In the genomic region with DNA sequence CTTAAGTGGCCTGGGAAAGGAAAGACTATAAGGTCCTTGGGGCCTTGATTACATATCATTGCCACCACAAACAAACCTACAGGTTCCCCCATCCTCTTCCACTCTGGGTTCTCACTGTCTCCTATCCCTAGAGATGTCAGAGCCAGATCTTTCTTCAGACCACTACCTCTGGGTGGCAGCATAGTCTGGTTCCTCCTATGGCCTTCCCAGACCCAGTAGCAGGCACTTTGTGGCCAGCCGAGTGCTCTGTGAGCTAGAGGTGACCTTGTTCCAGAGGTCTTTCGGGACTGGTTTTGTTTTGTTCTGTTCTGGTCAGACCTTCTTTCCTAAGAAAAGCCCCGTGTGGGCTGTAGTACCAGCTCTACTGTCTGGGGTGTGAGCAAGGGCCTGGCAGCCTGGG, we compare ENCODE assay signal across 12 mouse cellular contexts. TPM values are rescaled to one million over a fixed set of nuclear protein-coding genes. Genes with fewer than 3 reads are reported as not detected.
A peak's percentile ranks its signal among the peaks of the same experiment; 100 is the strongest.
DNase-seq lines count a peak whose midpoint lies in the region; ATAC-seq and TF ChIP-seq lines count a peak whose summit lies in the region.
"Had no signal": no experiment of that assay in that cellular context is flagged by ENCODE, and none has a peak within 500 bp of the region (broad histone marks: within the 10 kb centered on the region; RNA-seq: fewer than 3 reads in every experiment).

No protein-coding gene starts in this region.

- H3K27me3 ChIP-seq in cerebellum, adult 2 months (ENCODE audit: control insufficient read depth, insufficient read depth, low read length), result no peaks in the 10 kb centered on the region
- no peaks in the 10 kb centered on the region for H3K27me3 ChIP-seq in liver, adult 2 months (ENCODE audit: control insufficient read depth, insufficient read depth, low read length)
- H3K27me3 ChIP-seq in liver, embryonic 12.5 days (replicated peaks), result peaks cover 26% of the 10 kb centered on the region
- H3K27me3 ChIP-seq in forebrain, embryonic 15.5 days, result no peaks in the 10 kb centered on the region
- H3K27me3 ChIP-seq: embryonic facial prominence, embryonic 13.5 days; neural tube, embryonic 13.5 days had no signal

- no peak overlapping the region for H3K4me2 ChIP-seq in liver, embryonic 12.5 days
- H3K4me2 ChIP-seq in forebrain, embryonic 15.5 days (replicated peaks), result no peak overlapping the region
- H3K4me2 ChIP-seq: embryonic facial prominence, embryonic 13.5 days; neural tube, embryonic 13.5 days had no signal

- H3K4me3 ChIP-seq in cerebellum, adult 2 months (replicated peaks; ENCODE audit: insufficient read depth, low read depth, low read length), result no peak overlapping the region
- no peak overlapping the region for H3K4me3 ChIP-seq in liver, adult 2 months (ENCODE audit: insufficient read depth, low read depth, low read length)
- H3K4me3 ChIP-seq in liver, embryonic 12.5 days, result no peak overlapping the region
- no peak overlapping the region for H3K4me3 ChIP-seq in forebrain, embryonic 15.5 days
- H3K4me3 ChIP-seq: embryonic facial prominence, embryonic 13.5 days; neural tube, embryonic 13.5 days had no signal

- no peak overlapping the region for H3K27ac ChIP-seq in cerebellum, adult 2 months (ENCODE audit: insufficient read depth, low read length)
- H3K27ac ChIP-seq in liver, adult 2 months (replicated peaks; ENCODE audit: insufficient read depth, low read depth, low read length), result no peak overlapping the region
- H3K27ac ChIP-seq in liver, embryonic 12.5 days, result no peak overlapping the region
- H3K27ac ChIP-seq in forebrain, embryonic 15.5 days (replicated peaks), result no peak overlapping the region
- H3K27ac ChIP-seq: embryonic facial prominence, embryonic 13.5 days; macrophage; neural tube, embryonic 13.5 days had no signal

- peaks cover 21% of the 10 kb centered on the region for H3K4me1 ChIP-seq in cerebellum, adult 2 months (ENCODE audit: control insufficient read depth, insufficient read depth, low read length)
- H3K4me1 ChIP-seq in liver, adult 2 months (ENCODE audit: control insufficient read depth, insufficient read depth, low read length), result peaks cover 3% of the 10 kb centered on the region; the same call in 1 of the 2 replicates
- H3K4me1 ChIP-seq in liver, embryonic 12.5 days, result peaks cover 14% of the 10 kb centered on the region; the same call in 1 of the 2 replicates
- H3K4me1 ChIP-seq in forebrain, embryonic 15.5 days, result no peaks in the 10 kb centered on the region
- H3K4me1 ChIP-seq: neural tube, embryonic 13.5 days had no signal

- TF ChIP-seq CTCF in cerebellum, adult 2 months (IDR thresholded peaks at IDR 0.05; ENCODE audit: borderline replicate concordance, insufficient read depth, low read depth, low read length), result peak; percentile 54; the same call in 1 of the 2 replicates
- TF ChIP-seq CTCF in liver, adult 2 months (IDR thresholded peaks at IDR 0.05; ENCODE audit: low read depth, low read length), result 0 out of 2 replicates have a peak, but pooled peaks have one; percentile 1

- DNase-seq in cerebellum, adult 2 months, result peak; percentile 33 to 46
- no peak for DNase-seq in cerebellum, adult 9-11 months
- DNase-seq in liver, adult 2 months (ENCODE audit: extremely low read depth, low read depth, low spot score), result no peak
- DNase-seq in embryo, embryonic 10.5 days (ENCODE audit: low spot score), result peak; percentile 18
- peak; percentile 73 for DNase-seq in lung, postnatal 36 days
- DNase-seq: layer of hippocampus, postnatal 36 days had no signal

- no peaks in the 10 kb centered on the region for H3K9me3 ChIP-seq in liver, embryonic 12.5 days (replicated peaks)
- H3K9me3 ChIP-seq in forebrain, embryonic 15.5 days, result no peaks in the 10 kb centered on the region
- H3K9me3 ChIP-seq: embryonic facial prominence, embryonic 13.5 days; neural tube, embryonic 13.5 days had no signal

- no peak for ATAC-seq in liver, embryonic 12.5 days
- no peak for ATAC-seq in forebrain, embryonic 15.5 days (replicated peaks)
- no peak for ATAC-seq in CD4-positive, CD25-positive, alpha-beta regulatory T cell, adult 4 months

- H3K79me2 ChIP-seq in liver, adult 2 months (ENCODE audit: control insufficient read depth, insufficient read depth, low read length), result no peaks in the 10 kb centered on the region

- 55% methylated on average over 3 of the region's 3 CpGs for WGBS in cerebellum, adult 2 months
- WGBS in liver, adult 2 months, result 63% methylated on average over 3 of the region's 3 CpGs
- 39% methylated on average over 3 of the region's 3 CpGs for WGBS in liver, embryonic 12.5 days (ENCODE audit: insufficient replicate concordance)
- WGBS in forebrain, embryonic 15.5 days, result 64% methylated on average over 3 of the region's 3 CpGs

- TF ChIP-seq POLR2A in cerebellum, adult 2 months (IDR thresholded peaks at IDR 0.05; ENCODE audit: borderline replicate concordance, insufficient read depth, low read length), result no peak
- no peak for TF ChIP-seq POLR2A in liver, adult 2 months (IDR thresholded peaks at IDR 0.05; ENCODE audit: extremely low read depth, insufficient read depth, low read length)

- no peaks in the 10 kb centered on the region for H3K36me3 ChIP-seq in liver, adult 2 months (ENCODE audit: control insufficient read depth, insufficient read depth, low read length)
- H3K36me3 ChIP-seq in liver, embryonic 12.5 days, result no peaks in the 10 kb centered on the region
- H3K36me3 ChIP-seq in forebrain, embryonic 15.5 days, result no peaks in the 10 kb centered on the region
- H3K36me3 ChIP-seq: embryonic facial prominence, embryonic 13.5 days; neural tube, embryonic 13.5 days had no signal

- H3K9ac ChIP-seq in liver, adult 2 months (ENCODE audit: low read depth, low read length), result no peak overlapping the region
- H3K9ac ChIP-seq in liver, embryonic 12.5 days, result no peak overlapping the region
- no peak overlapping the region for H3K9ac ChIP-seq in forebrain, embryonic 15.5 days (replicated peaks)
- H3K9ac ChIP-seq: embryonic facial prominence, embryonic 13.5 days; neural tube, embryonic 13.5 days had no signal

RNA-seq across cellular contexts. Expression of gene Isca2, which starts 39.0 kb away (rescaled TPM):
- polyA plus RNA-seq in cerebellum, adult 2 months (2012; rRNA removed), result 110 and 111 TPM in 2 replicates
- total RNA-seq in liver, adult 2 months (2014; rRNA removed), result 41.4 and 44.0 TPM in 2 replicates
- polyA plus RNA-seq in liver, adult 2 months (2012; rRNA removed), result 48.2 and 54.3 TPM in 2 replicates
- 116 and 123 TPM in 2 replicates for polyA plus RNA-seq in liver, embryonic 12.5 days (2016; fragmentation: Nextera tagmentation; extraction: Ambion mirVana)
- polyA plus RNA-seq in forebrain, embryonic 15.5 days (2015; fragmentation: Nextera tagmentation; extraction: Ambion mirVana), result 125 and 144 TPM in 2 replicates
- 100 to 1,000 TPM; 107 to 156 TPM for polyA plus RNA-seq in CD4-positive, CD25-positive, alpha-beta regulatory T cell, adult 4 months (2017; shearing (Covaris generic))

RNA-seq across cellular contexts. Expression of gene Npc2, which starts 39.1 kb away (rescaled TPM):
- polyA plus RNA-seq in cerebellum, adult 2 months (2012; rRNA removed), result 54.3 and 56.3 TPM in 2 replicates
- 40.2 and 53.6 TPM in 2 replicates for total RNA-seq in liver, adult 2 months (2014; rRNA removed)
- polyA plus RNA-seq in liver, adult 2 months (2012; rRNA removed), result 83.2 and 85.8 TPM in 2 replicates
- 23.6 and 24.0 TPM in 2 replicates for polyA plus RNA-seq in liver, embryonic 12.5 days (2016; fragmentation: Nextera tagmentation; extraction: Ambion mirVana)
- polyA plus RNA-seq in forebrain, embryonic 15.5 days (2015; fragmentation: Nextera tagmentation; extraction: Ambion mirVana), result 80.7 and 87.5 TPM in 2 replicates
- 100 to 1,000 TPM; 184 to 230 TPM for polyA plus RNA-seq in CD4-positive, CD25-positive, alpha-beta regulatory T cell, adult 4 months (2017; shearing (Covaris generic))

Comparison
In these comparisons a context has a peak if more than half of its experiments do, and no peak if none do; other contexts are left out.
1. DNase-seq: peak in cerebellum, adult 2 months (2 of 2), embryo, embryonic 10.5 days (single experiment) and lung, postnatal 36 days (single experiment); none in cerebellum, adult 9-11 months (single experiment) and liver, adult 2 months (single experiment).